Mouse (Mus musculus) regulatory T cell (primary cell): ENCODE results near the gene Mei1.

Experiments used
- in situ Hi-C: fragments of 300-600 bp; cut with MboI, MseI; formaldehyde crosslinking; loops from one replicate; pipeline ENCODE4 v1.15.1; 2025; ENCODE audit warnings: high pct_unique_total_duplicates

The Mei1 gene

DNA sequence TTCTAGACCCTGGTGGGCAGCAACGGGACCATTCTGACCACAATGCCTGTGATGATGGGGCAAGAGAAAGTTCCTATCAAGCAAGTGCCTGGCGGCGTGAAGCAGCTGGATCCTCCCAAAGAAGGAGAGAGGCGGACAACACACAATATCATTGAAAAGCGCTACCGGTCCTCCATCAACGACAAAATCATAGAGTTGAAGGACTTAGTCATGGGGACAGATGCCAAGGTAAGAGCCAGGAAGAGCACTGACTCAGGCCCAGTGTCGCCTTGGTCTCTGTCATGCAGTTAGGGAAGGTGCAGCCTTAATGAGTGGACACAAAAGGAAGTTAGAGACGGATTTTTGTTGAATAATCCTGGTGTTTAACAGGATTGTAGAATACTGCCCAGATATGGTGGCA is 105.3 kb downstream of the Mei1 start:
- in situ Hi-C loops: no loop called here
